Mouse (Mus musculus) embryonic facial prominence, embryonic 11.5 days (tissue): ENCODE measurements around the gene Scyl3. TPM values are rescaled to one million over a fixed set of nuclear protein-coding genes. Genes with fewer than 3 reads are reported as not detected.

ENCODE experiments used
- ATAC-seq: fragments of 200-750 bp; cut with Nextera tagmentation; replicated peaks from 2 replicates; pipeline ENCODE4 v1.8.0; 2017; ENCODE audit warnings: low read depth; ENCODE audit not compliant: insufficient number of reproducible peaks, low FRiP score, low TSS enrichment
- DNase-seq: peaks from one replicate; pipeline ENCODE4 v3.0.0-alpha.2; 2015; ENCODE audit warnings: low spot score
- H3K27ac ChIP-seq: fragments of 300-500 bp; sonication (generic); replicated peaks from 2 replicates; pipeline ENCODE4 v1.5.1; 2014; ENCODE audit warnings: mild to moderate bottlenecking, low read depth, low read length, control low read depth
- H3K27me3 ChIP-seq: fragments of 300-500 bp; sonication (generic); 2 replicates; pipeline ENCODE4 v1.6.1; 2014; ENCODE audit warnings: mild to moderate bottlenecking, low read length, moderate library complexity, mixed read lengths; ENCODE audit not compliant: control insufficient read depth, insufficient read depth
- H3K36me3 ChIP-seq: fragments of 300-500 bp; sonication (generic); replicated peaks from 2 replicates; pipeline ENCODE4 v1.6.1; 2014; ENCODE audit warnings: low read depth, mild to moderate bottlenecking, low read length, moderate library complexity, mixed read lengths; ENCODE audit not compliant: control insufficient read depth, insufficient read depth
- H3K4me1 ChIP-seq: fragments of 300-500 bp; sonication (generic); 2 replicates; pipeline ENCODE4 v1.6.1; 2014; ENCODE audit warnings: low read length, mixed read lengths; ENCODE audit not compliant: control insufficient read depth, insufficient read depth
- H3K4me2 ChIP-seq: fragments of 300-500 bp; sonication (generic); 2 replicates; pipeline ENCODE4 v1.6.1; 2014; ENCODE audit warnings: low read depth, mild to moderate bottlenecking, control low read depth, low read length, moderate library complexity
- H3K4me3 ChIP-seq: fragments of 300-500 bp; sonication (generic); 2 replicates; pipeline ENCODE4 v1.5.1; 2014; ENCODE audit warnings: low read depth, low read length, control low read depth
- H3K9ac ChIP-seq: fragments of 300-500 bp; sonication (generic); replicated peaks from 2 replicates; pipeline ENCODE4 v1.6.1; 2014; ENCODE audit warnings: mild to moderate bottlenecking, control low read depth, low read length
- H3K9me3 ChIP-seq: fragments of 300-500 bp; sonication (generic); replicated peaks from 2 replicates; pipeline ENCODE4 v1.6.1; 2016; ENCODE audit warnings: mild to moderate bottlenecking, low read length, inconsistent platforms, mixed read lengths; ENCODE audit not compliant: control insufficient read depth
- WGBS: fragments of 180-500 bp; shearing (Covaris S2); extraction: QIAGEN DNeasy Blood & Tissue Kit; methylation state at CpG from one replicate; pipeline ENCODE4 v1.1.7; 2014; 5-methylcytosine and 5-hydroxymethylcytosine counted together
- polyA plus RNA-seq: library from polyadenylated mRNA; unstranded; fragments of >200 nt; fragmentation: Nextera tagmentation; extraction: Ambion mirVana; gene quantifications from 2 replicates; pipeline ENCODE4 v1.2.1, GENCODE M21; 2014

Gene Scyl3
- polyA plus RNA-seq: 19.6 and 25.4 TPM in 2 replicates

GRCm38 (mm10) chr1:163928846-163929245 lies at the start of gene Scyl3:
Gene Scyl3, plus strand, starts transcription at chr1:163929100.
- no peak for DNase-seq
- ATAC-seq: no peak

GRCm38 (mm10) chr1:163889629-163890028 lies 39.3 kb upstream of the Scyl3 start:
- Histone ChIP-seq H3K4me1 (no peaks in the 10 kb centered on the region), H3K4me2 (no peak overlapping the region), H3K4me3 (no peak overlapping the region), H3K27me3 (no peaks in the 10 kb centered on the region), H3K9ac (no peak overlapping the region), H3K9me3 (no peaks in the 10 kb centered on the region), H3K36me3 (no peaks in the 10 kb centered on the region), H3K27ac (no peak overlapping the region)
- ATAC-seq (no peak), DNase-seq (no peak)

More at GRCm38 (mm10) chr1:163928846-163929245, at the start of gene Scyl3:
- no peaks in the 10 kb centered on the region for H3K9me3 ChIP-seq
- H3K27ac ChIP-seq: peak within 1 kb of the TSS; percentile 52; the same call in 1 of the 2 replicates
- 71% methylated on average over 7 of the region's 7 CpGs for WGBS
- peak within 1 kb of the TSS; percentile 93 for H3K9ac ChIP-seq
- peak within 1 kb of the TSS; percentile 72 for H3K4me2 ChIP-seq
- no peaks in the 10 kb centered on the region for H3K27me3 ChIP-seq
- H3K4me3 ChIP-seq: peak within 1 kb of the TSS; percentile 92
- no peaks in the 10 kb centered on the region for H3K4me1 ChIP-seq
- no peaks in the 10 kb centered on the region for H3K36me3 ChIP-seq

- ATAC-seq: no peak
- Histone ChIP-seq H3K4me2 (no peak overlapping the region), H3K27me3 (no peaks in the 10 kb centered on the region), H3K4me3 (no peak overlapping the region), H3K9me3 (no peaks in the 10 kb centered on the region), H3K4me1 (no peaks in the 10 kb centered on the region), H3K27ac (no peak overlapping the region), H3K36me3 (no peaks in the 10 kb centered on the region), H3K9ac (no peak overlapping the region)
- no peak for DNase-seq
- 66% methylated on average over 5 of the region's 5 CpGs for WGBS
Observed at GRCm38 (mm10) chr1:163893294-163893693, 35.6 kb upstream of the Scyl3 start.

- H3K27me3 ChIP-seq: no peaks in the 10 kb centered on the region
- WGBS: 62% methylated on average over 11 of the region's 11 CpGs
- no peaks in the 10 kb centered on the region for H3K9me3 ChIP-seq
- ATAC-seq (no peak), DNase-seq (peak; percentile 31)
- no peak overlapping the region for H3K4me3 ChIP-seq
- H3K27ac ChIP-seq: no peak overlapping the region
- no peak overlapping the region for H3K4me2 ChIP-seq
- no peak overlapping the region for H3K9ac ChIP-seq
- no peaks in the 10 kb centered on the region for H3K36me3 ChIP-seq
- no peaks in the 10 kb centered on the region for H3K4me1 ChIP-seq
Observed at GRCm38 (mm10) chr1:163893774-163894527, 34.9 kb upstream of the Scyl3 start.

- H3K9ac ChIP-seq: no peak overlapping the region
- H3K27ac ChIP-seq: 0 out of 2 replicates have a peak overlapping the region, but pooled peaks have one; percentile 52
- no peaks in the 10 kb centered on the region for H3K36me3 ChIP-seq
- no peaks in the 10 kb centered on the region for H3K9me3 ChIP-seq
- H3K4me3 ChIP-seq: no peak overlapping the region
- 0 out of 2 replicates have a peak, but pooled peaks have one; percentile 14 for ATAC-seq
- no peaks in the 10 kb centered on the region for H3K4me1 ChIP-seq
- WGBS: 32% methylated on average over 5 of the region's 5 CpGs
- peak; percentile 73 for DNase-seq
- H3K27me3 ChIP-seq: no peaks in the 10 kb centered on the region
- H3K4me2 ChIP-seq: no peak overlapping the region
Observed at GRCm38 (mm10) chr1:163898291-163898764, 30.6 kb upstream of the Scyl3 start.

GRCm38 (mm10) chr1:163899575-163899974 lies 29.3 kb upstream of the Scyl3 start:
- Histone ChIP-seq H3K4me2 (no peak overlapping the region), H3K27me3 (no peaks in the 10 kb centered on the region), H3K4me3 (no peak overlapping the region), H3K9ac (no peak overlapping the region), H3K9me3 (no peaks in the 10 kb centered on the region), H3K36me3 (no peaks in the 10 kb centered on the region), H3K4me1 (no peaks in the 10 kb centered on the region), H3K27ac (no peak overlapping the region)
- WGBS: 85% methylated on average over 2 of the region's 2 CpGs
- no peak for DNase-seq
- no peak for ATAC-seq

- 78% methylated on average over 2 of the region's 2 CpGs for WGBS
- no peak overlapping the region for H3K4me3 ChIP-seq
- no peak overlapping the region for H3K9ac ChIP-seq
- ATAC-seq: no peak
- H3K9me3 ChIP-seq: no peaks in the 10 kb centered on the region
- no peaks in the 10 kb centered on the region for H3K27me3 ChIP-seq
- DNase-seq: no peak
- H3K4me1 ChIP-seq: no peaks in the 10 kb centered on the region
- no peak overlapping the region for H3K27ac ChIP-seq
- no peak overlapping the region for H3K4me2 ChIP-seq
- H3K36me3 ChIP-seq: no peaks in the 10 kb centered on the region
Observed at GRCm38 (mm10) chr1:163900168-163900567, 28.7 kb upstream of the Scyl3 start.

GRCm38 (mm10) chr1:163903411-163903810 lies 25.5 kb upstream of the Scyl3 start:
- no peak overlapping the region for H3K4me3 ChIP-seq
- H3K4me2 ChIP-seq: no peak overlapping the region
- H3K9me3 ChIP-seq: no peaks in the 10 kb centered on the region
- H3K4me1 ChIP-seq: no peaks in the 10 kb centered on the region
- DNase-seq: no peak
- 86% methylated on average over 3 of the region's 3 CpGs for WGBS
- no peaks in the 10 kb centered on the region for H3K36me3 ChIP-seq
- ATAC-seq: no peak
- H3K27ac ChIP-seq: no peak overlapping the region
- no peak overlapping the region for H3K9ac ChIP-seq
- no peaks in the 10 kb centered on the region for H3K27me3 ChIP-seq
